Mouse (Mus musculus) E14TG2a.4 (cell line): Measurements from ENCODE around the gene Rnd1.

Source experiments
- CTCF ChIP-seq: conservative IDR thresholded peaks from 2 replicates; pipeline ENCODE4 v1.5.1; 2014; ENCODE audit warnings: low read length
- POU5F1 ChIP-seq: IDR thresholded peaks from 2 replicates; pipeline ENCODE4 v1.6.1; 2014; ENCODE audit warnings: low read length, borderline replicate concordance

GRCm38 (mm10) chr15:98615751-98616150 lies 61.5 kb downstream of the Rnd1 start:
- TF ChIP-seq CTCF: no peak
- TF ChIP-seq POU5F1: no peak
